Mouse (Mus musculus) cerebellum, adult 11-12 months (tissue): Measurements from ENCODE around the gene Naxe.
A peak's percentile ranks its signal among the peaks of the same experiment; 100 is the strongest.

ENCODE experiments used
- DNase-seq: peaks from one replicate; pipeline ENCODE4 v3.0.0; 2022

Gene Naxe

DNA sequence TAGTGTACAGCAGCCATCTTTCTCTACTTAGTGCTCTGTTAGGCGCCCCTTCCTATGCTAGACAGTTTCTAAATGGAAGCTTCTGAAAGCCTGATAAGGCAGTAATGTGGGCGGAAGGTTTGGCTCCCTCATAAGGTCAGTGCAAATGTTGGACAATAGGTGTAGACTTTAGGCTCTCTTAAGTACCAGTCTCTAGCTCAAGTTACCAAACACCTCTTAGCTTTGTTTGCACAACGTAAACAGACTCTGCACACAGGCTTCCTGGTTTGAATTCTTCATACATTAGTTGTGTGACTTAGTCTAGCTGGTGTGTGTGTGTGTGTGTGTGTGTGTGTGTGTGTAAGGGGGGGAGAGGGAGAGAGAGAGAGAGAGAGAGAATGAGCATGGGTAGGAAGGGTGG, 8.8 kb downstream of the Naxe start:
- no peak for DNase-seq

DNA sequence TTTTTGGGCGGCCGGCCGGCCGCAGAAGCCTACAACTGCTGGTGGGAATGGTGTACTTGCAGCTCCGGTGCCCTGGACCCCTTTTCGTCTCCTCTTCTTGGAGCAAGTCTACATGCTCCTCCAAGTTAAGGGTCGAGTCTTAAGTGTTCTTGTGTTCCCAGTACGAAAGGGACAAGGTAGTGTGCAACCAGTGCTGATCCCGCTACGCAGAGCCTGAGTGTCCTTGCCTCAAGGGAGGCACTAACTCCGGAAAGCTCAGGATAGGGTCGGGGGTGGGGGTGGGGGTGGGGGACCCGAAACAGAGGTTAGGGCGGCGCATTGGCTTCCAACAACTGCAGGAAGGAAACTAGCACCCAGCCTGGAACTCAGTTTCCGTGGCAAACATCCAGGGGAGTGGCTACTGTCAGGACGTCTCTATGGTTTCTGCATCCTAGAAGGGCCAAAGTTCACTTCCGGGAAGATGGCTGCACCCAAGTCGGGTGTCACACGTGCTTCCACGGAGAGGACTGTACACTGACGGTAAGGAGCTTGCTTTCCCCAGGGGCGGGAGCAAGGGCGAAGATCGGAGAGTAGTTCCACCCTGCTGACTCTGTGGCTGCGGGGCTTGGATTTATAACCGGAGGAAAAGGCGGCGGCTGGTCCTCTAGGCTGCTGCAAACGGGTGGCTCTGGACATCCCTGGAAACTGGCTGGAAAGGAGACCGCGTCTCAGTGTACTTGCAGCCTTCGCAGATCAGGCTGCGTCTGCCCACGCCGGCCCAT, 15.5 kb downstream of the Naxe start, which contains the start of gene Gpatch4:
TSS of gene Gpatch4 (plus strand) at position 448 of the 761 bp plus-strand sequence.
- peak; percentile 84 for DNase-seq

DNA sequence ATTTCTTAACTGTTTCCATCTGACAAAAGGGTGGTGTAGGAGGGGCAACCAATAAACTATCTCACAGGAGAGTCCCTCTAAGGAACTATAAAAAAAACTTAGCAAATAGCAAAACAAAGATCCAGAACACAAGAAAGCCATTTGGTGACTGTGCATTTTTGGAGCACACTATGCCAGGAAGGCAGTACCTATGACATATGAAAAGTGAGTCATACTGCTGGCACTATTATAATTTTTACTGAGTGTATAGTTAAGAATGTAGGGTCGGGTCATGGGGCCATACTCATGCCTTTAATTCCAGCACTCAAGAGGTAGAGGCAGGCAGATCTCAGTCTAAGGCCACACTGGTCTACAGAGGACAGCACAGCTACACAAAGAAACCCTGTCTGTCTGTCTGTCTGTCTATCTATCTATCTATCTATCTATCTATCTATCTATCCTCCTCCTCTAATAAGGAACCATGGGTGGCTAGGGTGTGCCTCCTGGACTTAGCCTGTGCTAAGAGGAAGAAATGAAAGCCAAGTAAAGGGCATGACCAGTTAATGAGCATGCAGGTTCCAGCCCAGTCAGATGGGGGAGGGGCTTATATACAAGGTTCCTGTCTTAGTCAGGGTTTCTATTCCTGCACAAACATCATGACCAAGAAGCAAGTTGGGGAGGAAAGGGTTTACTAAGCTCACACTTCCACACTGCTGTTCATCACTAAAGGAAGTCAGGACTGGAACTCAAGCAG, 22.6 kb downstream of the Naxe start:
- DNase-seq: no peak

DNA sequence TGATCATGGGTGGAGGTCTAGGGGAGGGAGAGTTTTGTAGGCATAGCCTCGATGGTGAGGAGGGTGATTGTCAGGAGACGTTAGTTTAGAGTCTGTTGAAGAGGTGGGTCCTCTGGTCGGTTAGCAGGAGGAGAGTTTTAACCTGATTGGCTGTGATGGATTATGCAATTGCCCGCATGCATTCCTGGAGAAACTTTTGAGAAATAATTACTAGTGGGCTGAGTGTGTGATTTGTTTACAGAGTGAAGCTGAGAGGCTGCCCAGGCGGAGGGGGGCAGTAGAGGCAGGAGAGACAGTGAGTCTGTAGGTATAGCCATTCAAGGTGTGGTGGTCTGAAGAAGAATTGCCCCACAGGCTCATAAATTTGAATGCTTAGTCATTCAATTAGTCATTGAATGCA, 24.8 kb downstream of the Naxe start:
- DNase-seq: no peak

DNA sequence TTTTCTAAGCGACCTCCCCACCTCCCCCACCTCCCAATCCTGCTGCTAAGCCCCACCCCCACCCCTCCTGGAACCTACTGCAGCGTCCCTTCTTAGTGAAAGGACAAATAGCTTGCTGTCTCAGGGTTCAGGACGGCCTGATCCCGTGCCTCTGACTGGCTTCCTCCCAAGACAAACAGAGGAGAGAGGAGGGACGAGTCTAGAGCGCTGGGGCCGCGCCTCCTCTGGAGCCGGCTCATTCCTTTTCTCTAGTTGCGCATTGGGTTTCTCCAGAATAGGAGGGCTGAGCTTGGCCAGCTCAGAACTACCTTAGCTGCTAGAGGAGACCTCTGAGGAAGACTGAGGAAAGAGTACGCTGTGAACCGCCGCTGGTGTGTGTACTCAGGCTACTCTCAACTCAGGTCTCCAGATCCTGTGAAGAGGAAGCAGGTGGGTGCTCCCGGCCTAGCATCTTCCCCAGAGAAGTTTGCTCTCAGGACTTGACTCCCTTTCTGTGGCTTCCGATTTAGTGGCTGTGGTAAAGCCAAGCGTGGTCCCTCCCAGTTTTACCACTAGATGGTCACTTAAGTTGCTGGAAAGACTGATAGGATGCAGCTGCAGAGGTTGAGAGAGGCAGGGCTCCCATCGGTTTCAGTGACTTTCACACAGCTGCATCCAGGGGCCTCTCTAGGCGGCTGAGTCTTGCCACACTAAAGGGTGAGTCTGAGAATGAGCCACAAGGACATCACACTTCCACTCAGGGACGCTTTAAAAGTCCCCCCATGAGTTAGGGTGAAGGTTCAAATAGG, 27.5 kb downstream of the Naxe start:
- DNase-seq: peak; percentile 29

DNA sequence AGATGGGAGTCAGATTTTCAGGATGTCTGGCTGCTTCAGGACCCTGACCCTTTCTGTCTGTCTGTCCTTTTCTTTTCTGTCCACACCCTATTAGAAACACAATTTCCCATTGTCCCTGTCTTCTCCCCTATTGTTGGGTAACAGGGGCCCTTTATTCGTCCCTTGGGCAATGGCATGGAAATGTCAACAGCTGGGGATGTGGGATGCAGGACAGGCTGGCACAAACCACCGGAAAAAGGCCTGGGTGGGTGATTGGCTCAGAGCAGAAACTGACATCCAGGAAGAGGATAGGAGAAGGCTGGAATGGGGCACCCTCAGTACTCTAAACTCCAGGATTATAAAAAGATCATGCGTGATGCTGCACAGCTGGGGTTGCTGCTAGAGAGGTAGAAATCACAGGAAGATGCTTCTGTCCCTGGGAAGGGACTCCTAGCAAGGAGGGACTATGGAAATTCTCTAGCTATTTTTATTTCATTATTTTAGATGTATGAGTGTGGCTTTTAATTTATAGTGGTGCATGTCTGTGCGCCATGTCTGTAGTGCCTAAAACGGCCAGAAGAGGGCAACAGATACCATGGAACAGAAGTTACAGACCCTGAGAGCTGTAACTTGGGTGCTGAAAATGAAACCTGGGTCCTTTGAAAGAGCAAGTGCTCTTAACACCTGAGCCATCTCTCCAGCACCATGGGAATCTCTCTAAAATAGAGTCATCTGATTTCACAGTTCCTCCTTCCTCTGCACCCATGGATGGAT, 30.7 kb downstream of the Naxe start, which contains the start of gene Hapln2:
TSS of gene Hapln2 (minus strand) at position 150 of the 753 bp plus-strand sequence.
- DNase-seq: no peak

DNA sequence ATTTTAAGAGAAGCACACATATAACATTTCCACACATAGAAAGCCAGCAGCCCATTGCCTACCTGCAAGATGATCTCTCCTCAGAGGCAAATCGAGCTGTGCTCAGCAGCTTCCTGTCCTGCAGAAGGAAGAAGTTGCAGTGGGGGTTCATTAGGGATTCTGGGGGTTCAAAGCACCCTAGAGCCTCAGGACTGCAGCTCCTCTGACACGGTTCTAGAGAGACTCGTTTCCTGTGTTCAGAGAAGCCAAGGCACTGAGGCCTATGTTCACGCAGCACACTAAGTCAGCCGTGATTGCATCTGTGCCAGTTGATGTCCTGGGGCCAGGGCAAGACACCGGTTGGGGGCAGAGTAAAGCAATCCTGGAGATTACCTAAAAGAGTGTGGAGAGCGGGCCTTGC, 31.5 kb downstream of the Naxe start:
- DNase-seq: no peak

DNA sequence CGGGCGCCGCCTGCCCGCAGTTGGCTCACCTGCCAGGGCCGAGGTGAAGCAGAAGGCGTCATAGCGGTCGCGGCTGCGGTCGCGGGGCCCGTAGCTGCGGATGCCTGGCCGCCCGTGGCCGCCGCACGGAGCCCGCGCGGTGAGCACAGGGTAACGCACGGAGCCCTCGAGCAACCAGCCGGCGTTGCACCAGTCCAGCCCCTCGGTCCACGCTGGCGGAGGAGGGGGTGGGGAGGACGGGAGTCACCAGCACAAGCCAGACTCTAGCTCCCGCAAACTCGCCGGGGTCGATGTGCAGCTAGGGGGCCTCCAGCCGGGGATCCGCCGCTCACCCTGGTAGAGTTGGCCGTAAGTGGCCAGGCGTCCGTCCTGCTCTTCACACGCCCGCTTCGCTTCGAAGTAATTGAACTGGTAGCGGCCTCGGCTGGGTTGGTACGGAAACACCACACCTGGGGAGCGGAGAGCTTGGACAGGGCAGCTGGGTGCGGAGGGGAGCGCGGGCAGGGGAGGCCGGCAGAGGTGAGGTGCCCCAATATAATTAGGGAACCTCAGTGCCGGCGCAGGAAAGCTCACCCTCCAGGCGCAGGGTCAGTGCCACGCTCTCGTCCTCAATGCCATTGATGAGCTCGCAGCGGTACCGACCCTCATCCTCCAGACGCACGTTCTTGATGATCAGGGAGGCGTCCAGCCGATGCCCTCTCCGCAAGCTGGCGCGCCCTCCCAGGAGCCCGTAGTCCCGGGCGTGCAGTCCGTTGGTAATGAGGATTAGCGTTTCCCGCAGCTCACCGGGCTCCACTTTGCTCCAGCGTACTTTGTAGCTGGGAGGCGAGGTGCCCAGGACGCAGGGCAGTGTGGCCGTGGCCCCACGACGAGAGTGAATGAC, 34.9 kb downstream of the Naxe start:
- DNase-seq: no peak

DNA sequence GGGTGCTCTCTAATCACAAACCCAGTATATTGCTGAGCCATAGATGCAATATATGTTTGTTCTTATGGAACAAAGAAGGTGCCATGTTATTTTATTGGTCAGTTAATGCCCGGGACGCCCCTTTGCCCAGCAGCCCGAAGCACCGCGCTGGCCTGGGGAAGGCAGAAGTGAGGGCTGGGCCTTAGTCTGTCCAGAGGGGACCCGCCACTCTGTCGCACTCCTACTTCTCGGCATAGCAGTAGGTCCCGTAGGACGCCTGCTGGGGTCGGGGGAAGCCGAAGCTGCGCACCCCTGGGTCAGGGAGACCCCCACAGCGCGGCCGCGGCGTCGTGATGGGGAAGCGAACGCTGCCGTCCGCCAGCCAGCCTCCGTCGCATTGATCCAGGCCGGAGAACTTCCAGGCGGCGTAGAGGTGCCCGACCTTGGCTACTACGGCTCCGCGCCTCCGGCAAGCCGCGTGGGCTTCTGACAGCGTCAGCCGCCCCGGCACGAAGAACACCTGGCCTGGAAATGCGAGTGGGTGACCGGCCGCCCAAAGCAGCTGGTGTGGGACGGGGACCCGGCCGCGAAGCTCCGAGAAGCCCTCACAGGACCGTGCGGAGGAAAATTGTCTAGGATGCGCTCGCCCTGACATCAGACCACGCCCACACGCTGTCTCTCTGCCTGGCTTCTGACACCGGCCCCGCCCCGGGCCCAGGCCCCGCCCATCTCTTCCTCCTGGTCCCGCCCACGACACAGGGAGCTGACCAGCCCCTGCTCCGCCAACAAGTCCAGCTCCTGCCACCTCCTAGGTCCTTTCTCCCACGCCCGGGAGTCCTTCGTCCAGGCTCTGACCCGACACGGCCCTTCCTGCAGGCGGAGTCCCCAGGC, 35.7 kb downstream of the Naxe start:
- peak; percentile 94 for DNase-seq

DNA sequence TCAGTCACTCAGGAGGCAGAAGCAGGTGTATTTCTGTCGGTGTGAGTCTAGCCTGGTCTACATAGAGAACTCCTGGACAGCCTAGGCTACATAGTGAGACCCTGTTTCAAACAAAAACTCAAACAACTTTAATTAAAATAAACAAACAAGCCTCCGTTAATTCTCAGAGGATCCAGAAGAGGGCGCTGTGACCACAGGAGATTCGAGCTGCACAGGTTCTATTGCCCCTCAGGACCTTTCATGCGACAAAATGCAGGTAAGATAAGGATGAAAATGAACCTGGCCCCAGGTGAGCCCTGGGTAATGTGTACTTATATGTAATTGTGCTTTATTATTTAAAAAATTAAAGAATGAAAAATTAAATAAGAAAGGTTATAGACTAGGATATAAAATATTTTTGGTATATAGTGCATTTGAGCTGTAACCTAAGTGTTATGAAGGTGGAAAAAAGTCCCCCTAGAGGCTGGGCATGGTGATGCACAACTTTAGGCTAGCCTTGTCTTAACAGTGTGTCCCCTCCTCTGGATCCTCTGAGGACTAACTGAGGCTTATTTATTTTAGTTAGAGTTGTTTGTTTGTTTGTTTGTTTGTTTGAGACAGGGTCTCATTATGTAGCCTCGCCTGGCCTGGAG, 47.5 kb downstream of the Naxe start:
- no peak for DNase-seq
